Mouse (Mus musculus) ovary, adult 10 weeks (tissue): ENCODE measurements around the gene Rbbp8nl. TPM values are rescaled to one million over a fixed set of nuclear protein-coding genes. Genes with fewer than 3 reads are reported as not detected.

Experiments
- polyA plus RNA-seq: library from polyadenylated mRNA; stranded (reverse); fragments of 350-450 nt; fragmentation: Illumina TruSeq; extraction: RNeasy Lipid Tissue Mini Kit (QIAGEN cat#74804); gene quantifications from one replicate; pipeline ENCODE4 v1.2.3, GENCODE M21; 2014

Gene Rbbp8nl
- not detected for polyA plus RNA-seq

GRCm38 (mm10) chr2:180289440-180290108 lies at the start of gene Rbbp8nl:
Gene Rbbp8nl (minus strand): TSS chr2:180289879.

GRCm38 (mm10) chr2:180334551-180334986 lies 44.9 kb upstream of the Rbbp8nl start, which contains the start of gene Gata5:
Gene Gata5 (minus strand): TSS chr2:180334699.

GRCm38 (mm10) chr2:180273394-180274244 lies 16.1 kb downstream of the Rbbp8nl start, which contains the start of gene Cables2:
Gene Cables2 (minus strand): TSS chr2:180273496.

GRCm38 (mm10) chr2:180257001-180257521 lies 32.6 kb downstream of the Rbbp8nl start, which contains the start of gene Rps21:
Gene Rps21 (plus strand): TSS chr2:180257377.

Other genes with a start within 250 kb of the Rbbp8nl start
- gene Psma7, start 247.4 kb downstream of the Rbbp8nl start, polyA plus RNA-seq: 49.5 TPM
- gene Ss18l1, start 247.4 kb downstream of the Rbbp8nl start, polyA plus RNA-seq: 11.1 TPM
- 0.51 TPM for gene Mtg2, start 219.3 kb downstream of the Rbbp8nl start, polyA plus RNA-seq
- gene Hrh3, start 185.4 kb downstream of the Rbbp8nl start, polyA plus RNA-seq: not detected
- gene Osbpl2, start 170.6 kb downstream of the Rbbp8nl start, polyA plus RNA-seq: 56.6 TPM
- gene Adrm1, start 118.4 kb downstream of the Rbbp8nl start, polyA plus RNA-seq: 11.2 TPM
- 3.3 TPM for gene Lama5, start 64.0 kb downstream of the Rbbp8nl start, polyA plus RNA-seq
- gene Rps21, start 32.5 kb downstream of the Rbbp8nl start, polyA plus RNA-seq: 246 TPM
- 12.3 TPM for gene Cables2, start 16.4 kb downstream of the Rbbp8nl start, polyA plus RNA-seq
- 0.17 TPM for gene Gata5, start 44.8 kb upstream of the Rbbp8nl start, polyA plus RNA-seq
- gene Slco4a1, start 166.4 kb upstream of the Rbbp8nl start, polyA plus RNA-seq: not detected
- not detected for gene Ntsr1, start 210.1 kb upstream of the Rbbp8nl start, polyA plus RNA-seq